Mouse (Mus musculus): ENCODE measurements around the gene Irf9. TPM values are rescaled to one million over a fixed set of nuclear protein-coding genes. Genes with fewer than 3 reads are reported as not detected.

The Irf9 gene
- total and polyA plus RNA-seq, 2 experiments from 2014 or later = 7.4 to 18.2 TPM

DNA sequence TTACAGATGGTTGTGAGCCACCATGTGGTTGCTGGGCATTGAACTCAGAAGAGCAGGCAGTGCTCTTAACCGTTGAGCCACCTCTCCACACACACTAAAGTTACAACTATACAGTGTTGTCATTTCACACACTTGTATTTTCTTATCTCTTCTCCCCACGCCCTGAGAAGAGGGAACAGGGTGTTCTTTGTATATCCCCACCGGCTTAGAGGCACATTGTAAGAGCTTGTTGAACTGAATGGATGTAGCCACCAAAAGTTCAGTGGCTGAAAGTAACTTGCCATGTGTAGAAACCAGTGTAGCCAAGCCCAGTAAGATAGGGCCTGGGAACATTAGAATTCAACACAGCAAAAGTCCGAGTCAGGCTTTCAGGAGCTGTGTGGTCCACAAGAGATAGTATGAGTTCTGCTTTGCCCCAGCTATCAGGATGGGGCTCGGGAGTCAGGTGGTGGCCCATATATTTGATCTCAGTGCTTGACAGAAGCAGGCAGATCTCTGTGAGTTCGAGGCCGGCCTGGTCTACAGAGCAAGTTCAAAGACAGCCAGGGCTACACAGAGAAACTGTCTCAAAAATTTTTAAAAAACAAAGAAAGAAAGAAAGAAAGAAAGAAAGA lies 11.3 kb downstream of the Irf9 start:
- H3K4me3 ChIP-seq (ENCODE audit: low read depth, low read length) = no peak overlapping the region
- H3K36me3 ChIP-seq (ENCODE audit: insufficient read depth, low read length) = 0 out of 2 replicates have a peak, but pooled peaks cover 2% of the 10 kb centered on the region
- no peak overlapping the region for H3K9ac ChIP-seq (replicated peaks; ENCODE audit: low read length, poor library complexity, severe bottlenecking)
- H3K27me3 ChIP-seq (ENCODE audit: insufficient read depth, low read length) = no peaks in the 10 kb centered on the region
- TF ChIP-seq CTCF (IDR thresholded peaks at IDR 0.05) = no peak
- H3K9me3 ChIP-seq (ENCODE audit: low read length) = no peaks in the 10 kb centered on the region
- WGBS = 89% methylated on average over 7 of the region's 7 CpGs
- ATAC-seq (ENCODE audit: low FRiP score) = no peak
- no peaks in the 10 kb centered on the region for H3K4me1 ChIP-seq (ENCODE audit: insufficient read depth, low read length)
- H3K27ac ChIP-seq (ENCODE audit: low read depth, low read length) = no peak overlapping the region
- no peak overlapping the region for H3K4me2 ChIP-seq (ENCODE audit: low read depth, low read length, poor library complexity, severe bottlenecking)
- no peak for DNase-seq (ENCODE audit: low spot score)

DNA sequence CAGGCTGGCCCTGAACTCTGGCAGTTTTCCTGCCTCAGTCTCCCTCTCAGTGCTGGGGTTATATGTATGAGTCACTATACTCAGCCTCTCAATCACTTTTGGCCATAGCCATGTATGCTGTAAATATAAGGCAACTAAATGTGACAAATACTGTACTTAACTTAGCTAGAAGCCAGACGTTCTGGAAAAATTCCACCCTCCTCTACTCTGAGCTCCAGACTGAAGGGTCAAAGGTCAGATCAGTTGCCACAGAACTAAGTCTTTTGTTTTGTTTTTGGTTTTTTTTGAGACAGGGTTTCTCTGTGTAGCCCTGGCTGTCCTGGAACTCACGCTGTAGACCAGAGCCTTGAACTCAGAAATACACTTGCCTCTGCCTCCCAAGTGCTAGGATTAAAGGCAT lies 12.5 kb downstream of the Irf9 start:
- no peaks in the 10 kb centered on the region for H3K27me3 ChIP-seq (ENCODE audit: insufficient read depth, low read length)

DNA sequence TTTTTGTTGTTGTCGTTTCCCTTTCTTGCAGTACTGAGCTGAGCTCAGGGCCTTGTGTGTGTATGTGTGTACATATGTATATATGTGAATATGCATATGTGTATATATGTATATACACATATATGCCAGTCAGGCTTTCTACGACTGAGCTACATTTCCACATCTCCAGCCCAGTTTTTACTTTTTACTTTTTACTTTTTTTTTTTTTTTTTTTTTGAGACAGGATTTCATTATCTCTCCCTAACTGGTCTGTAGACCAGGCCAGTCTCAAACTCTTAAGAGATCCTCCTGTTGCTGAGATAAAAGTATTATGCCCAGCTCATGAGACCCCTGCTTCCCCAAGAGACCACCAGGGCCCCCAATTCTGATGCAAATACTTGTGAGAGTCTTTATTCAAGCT lies 13.5 kb downstream of the Irf9 start:
- no peak overlapping the region for H3K4me2 ChIP-seq (ENCODE audit: low read depth, low read length, poor library complexity, severe bottlenecking)
- DNase-seq (ENCODE audit: low spot score) (no peak), ATAC-seq (ENCODE audit: low FRiP score) (no peak)
- no peak for TF ChIP-seq CTCF (IDR thresholded peaks at IDR 0.05)
- H3K36me3 ChIP-seq (ENCODE audit: insufficient read depth, low read length) = no peaks in the 10 kb centered on the region
- no peak overlapping the region for H3K4me3 ChIP-seq (ENCODE audit: low read depth, low read length)
- no peaks in the 10 kb centered on the region for H3K9me3 ChIP-seq (ENCODE audit: low read length)
- no peaks in the 10 kb centered on the region for H3K4me1 ChIP-seq (ENCODE audit: insufficient read depth, low read length)
- no peaks in the 10 kb centered on the region for H3K27me3 ChIP-seq (ENCODE audit: insufficient read depth, low read length)
- no peak overlapping the region for H3K9ac ChIP-seq (replicated peaks; ENCODE audit: low read length, poor library complexity, severe bottlenecking)
- 80% methylated on average over 2 of the region's 2 CpGs for WGBS
- no peak overlapping the region for H3K27ac ChIP-seq (ENCODE audit: low read depth, low read length)

More for the DNA sequence above, 12.5 kb downstream of the Irf9 start:
- Histone ChIP-seq H3K4me2 (ENCODE audit: low read depth, low read length, poor library complexity, severe bottlenecking) (no peak overlapping the region), H3K4me3 (ENCODE audit: low read depth, low read length) (no peak overlapping the region), H3K4me1 (ENCODE audit: insufficient read depth, low read length) (no peaks in the 10 kb centered on the region), H3K9ac (replicated peaks; ENCODE audit: low read length, poor library complexity, severe bottlenecking) (no peak overlapping the region), H3K27ac (ENCODE audit: low read depth, low read length) (no peak overlapping the region), H3K9me3 (ENCODE audit: low read length) (no peaks in the 10 kb centered on the region), H3K36me3 (ENCODE audit: insufficient read depth, low read length) (no peaks in the 10 kb centered on the region)
- DNase-seq (ENCODE audit: low spot score) = no peak
- ATAC-seq (ENCODE audit: low FRiP score) = no peak
- no peak for TF ChIP-seq CTCF (IDR thresholded peaks at IDR 0.05)
- 44% methylated on average over 2 of the region's 2 CpGs for WGBS

DNA sequence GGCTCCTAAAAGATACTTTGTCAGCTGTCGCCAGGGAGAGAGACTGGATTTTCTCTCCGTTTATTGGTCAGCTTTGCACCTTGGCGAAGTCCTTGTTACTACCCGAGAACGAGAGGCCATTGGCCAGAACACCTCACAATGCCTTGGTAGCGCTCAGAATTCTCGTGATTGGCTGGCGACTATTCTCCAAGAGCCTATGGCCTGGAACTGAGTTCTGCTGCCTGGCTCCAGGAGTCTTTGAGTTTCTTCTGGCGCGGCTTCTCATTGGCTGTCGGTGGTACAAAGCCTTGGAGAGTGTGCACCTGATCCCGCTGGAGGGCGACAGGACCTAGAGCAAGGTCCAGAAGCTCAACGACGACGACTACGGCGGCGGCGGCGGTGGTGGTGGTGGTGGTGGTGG lies 14.5 kb downstream of the Irf9 start, which contains the start of gene Rec8:
Gene Rec8 (plus strand): TSS at position 216 of the 400 bp plus-strand sequence.
- Histone ChIP-seq H3K4me3 (ENCODE audit: low read depth, low read length) (peak within 1 kb of the TSS; percentile 19; the same call in 1 of the 2 replicates), H3K36me3 (ENCODE audit: insufficient read depth, low read length) (no peaks in the 10 kb centered on the region), H3K4me2 (ENCODE audit: low read depth, low read length, poor library complexity, severe bottlenecking) (peak within 1 kb of the TSS; percentile 21; the same call in 1 of the 2 replicates), H3K9ac (replicated peaks; ENCODE audit: low read length, poor library complexity, severe bottlenecking) (no peak within 1 kb of the TSS), H3K27me3 (ENCODE audit: insufficient read depth, low read length) (no peaks in the 10 kb centered on the region), H3K27ac (ENCODE audit: low read depth, low read length) (no peak within 1 kb of the TSS), H3K9me3 (ENCODE audit: low read length) (no peaks in the 10 kb centered on the region), H3K4me1 (ENCODE audit: insufficient read depth, low read length) (no peaks in the 10 kb centered on the region)
- no peak for TF ChIP-seq CTCF (IDR thresholded peaks at IDR 0.05)
- peak; percentile 73; the same call in 1 of the 2 replicates for ATAC-seq (ENCODE audit: low FRiP score)
- 23% methylated on average over 21 of the region's 21 CpGs for WGBS
- DNase-seq (ENCODE audit: low spot score) = peak; percentile 83

DNA sequence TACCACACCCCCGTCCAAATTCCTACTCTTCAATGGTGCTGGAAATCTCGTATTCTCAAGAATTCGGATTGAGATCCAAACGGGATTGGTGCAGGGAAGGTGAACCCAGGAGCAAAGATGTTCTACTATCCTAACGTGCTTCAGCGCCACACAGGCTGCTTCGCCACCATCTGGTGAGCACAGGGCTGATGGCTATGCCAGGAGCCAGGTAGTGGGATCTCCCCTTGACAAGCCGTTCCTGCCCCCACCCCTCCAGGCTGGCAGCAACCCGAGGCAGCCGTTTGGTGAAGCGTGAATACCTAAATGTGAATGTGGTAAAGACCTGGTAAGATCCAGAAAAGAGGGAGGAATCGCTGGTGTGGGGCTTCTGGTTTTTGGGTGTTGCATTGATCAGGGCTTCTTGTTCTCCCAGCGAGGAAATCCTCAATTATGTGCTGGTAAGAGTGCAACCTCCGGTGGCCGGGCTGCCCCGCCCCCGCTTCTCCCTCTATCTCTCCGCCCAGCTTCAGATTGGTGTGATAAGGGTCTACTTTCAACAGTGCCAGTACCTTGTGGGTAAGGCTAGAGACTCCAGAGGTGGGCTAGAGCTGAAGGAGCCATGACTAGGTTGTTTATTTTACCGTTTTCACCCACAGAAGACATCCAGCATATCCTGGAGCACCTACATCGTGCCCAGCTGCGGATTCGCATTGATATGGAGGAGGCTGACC lies 15.3 kb downstream of the Irf9 start:
- DNase-seq (ENCODE audit: low spot score) = peak; percentile 22
- 54% methylated on average over 22 of the region's 22 CpGs for WGBS
- peak; percentile 50; the same call in 1 of the 2 replicates for ATAC-seq (ENCODE audit: low FRiP score)
- no peak for TF ChIP-seq CTCF (IDR thresholded peaks at IDR 0.05)
- Histone ChIP-seq H3K9ac (replicated peaks; ENCODE audit: low read length, poor library complexity, severe bottlenecking) (no peak overlapping the region), H3K4me1 (ENCODE audit: insufficient read depth, low read length) (no peaks in the 10 kb centered on the region), H3K36me3 (ENCODE audit: insufficient read depth, low read length) (no peaks in the 10 kb centered on the region), H3K27me3 (ENCODE audit: insufficient read depth, low read length) (no peaks in the 10 kb centered on the region), H3K9me3 (ENCODE audit: low read length) (no peaks in the 10 kb centered on the region), H3K4me2 (ENCODE audit: low read depth, low read length, poor library complexity, severe bottlenecking) (peak overlapping the region; percentile 21; the same call in 1 of the 2 replicates), H3K27ac (ENCODE audit: low read depth, low read length) (no peak overlapping the region), H3K4me3 (ENCODE audit: low read depth, low read length) (peak overlapping the region; percentile 19; the same call in 1 of the 2 replicates)
